Mouse (Mus musculus) liver, postnatal 0 days (tissue): ENCODE data around the gene Mllt6. TPM values are rescaled to one million over a fixed set of nuclear protein-coding genes. Genes with fewer than 3 reads are reported as not detected.
"Not testable (repeated sequence)": the region's sequence is repeated elsewhere in the genome, so short reads cannot be mapped to it uniquely, and the experiment has no call there.

ENCODE experiments used
- ATAC-seq: fragments of 200-750 bp; cut with Nextera tagmentation; 2 replicates; pipeline ENCODE4 v1.8.0; 2017; ENCODE audit warnings: mild to moderate bottlenecking, moderate library complexity
- DNase-seq: peaks from one replicate; pipeline ENCODE4 v3.0.0-alpha.2; 2016
- H3K27ac ChIP-seq: fragments of 300-500 bp; sonication (generic); 2 replicates; pipeline ENCODE4 v1.5.1; 2014; ENCODE audit warnings: antibody characterized with exemption, moderate library complexity, mild to moderate bottlenecking, low read depth
- H3K27me3 ChIP-seq: fragments of 300-500 bp; sonication (generic); 2 replicates; pipeline ENCODE4 v1.6.1; 2014; ENCODE audit warnings: low read length, control low read depth, mixed read lengths; ENCODE audit not compliant: insufficient read depth
- H3K36me3 ChIP-seq: fragments of 300-500 bp; sonication (generic); replicated peaks from 2 replicates; pipeline ENCODE4 v1.6.1; 2014; ENCODE audit warnings: mild to moderate bottlenecking, control low read depth, low read length, moderate library complexity, mixed read lengths; ENCODE audit not compliant: insufficient read depth
- H3K4me1 ChIP-seq: fragments of 300-500 bp; sonication (generic); 2 replicates; pipeline ENCODE4 v1.6.1; 2014; ENCODE audit warnings: antibody characterized with exemption, mild to moderate bottlenecking, control low read depth; ENCODE audit not compliant: insufficient read depth
- H3K4me2 ChIP-seq: fragments of 300-500 bp; sonication (generic); 2 replicates; pipeline ENCODE4 v1.6.1; 2014; ENCODE audit warnings: low read depth, mild to moderate bottlenecking, low read length, moderate library complexity, mixed read lengths
- H3K4me3 ChIP-seq: fragments of 300-500 bp; sonication (generic); 2 replicates; pipeline ENCODE4 v1.5.1; 2014; ENCODE audit warnings: low read depth, low read length
- H3K9ac ChIP-seq: fragments of 300-500 bp; sonication (generic); replicated peaks from 2 replicates; pipeline ENCODE4 v1.6.1; 2014; ENCODE audit warnings: mild to moderate bottlenecking, moderate library complexity
- H3K9me3 ChIP-seq: fragments of 300-500 bp; sonication (generic); 2 replicates; pipeline ENCODE4 v1.6.1; 2016; ENCODE audit warnings: mild to moderate bottlenecking, control low read depth, low read length, mixed read lengths
- CTCF ChIP-seq: sonication (generic); IDR thresholded peaks from 2 replicates; pipeline ENCODE4 v1.5.1; 2016; ENCODE audit warnings: antibody characterized with exemption, low read depth
- EP300 ChIP-seq: IDR thresholded peaks from 2 replicates; pipeline ENCODE4 v1.6.1; 2016; ENCODE audit warnings: antibody characterized with exemption, low read depth, mild to moderate bottlenecking
- WGBS: fragments of 180-500 bp; shearing (Covaris S2); extraction: QIAGEN DNeasy Blood & Tissue Kit; methylation state at CpG from one replicate; pipeline ENCODE4 v1.1.7; 2014; ENCODE audit not compliant: insufficient replicate concordance; 5-methylcytosine and 5-hydroxymethylcytosine counted together
- polyA plus RNA-seq: library from polyadenylated mRNA; unstranded; fragments of >200 nt; fragmentation: Nextera tagmentation; extraction: Ambion mirVana; gene quantifications from 2 replicates; pipeline ENCODE4 v1.2.1, GENCODE M21; 2015

Mllt6 gene
- polyA plus RNA-seq, 1 experiment from 2014 or later: 0.32 TPM

DNA sequence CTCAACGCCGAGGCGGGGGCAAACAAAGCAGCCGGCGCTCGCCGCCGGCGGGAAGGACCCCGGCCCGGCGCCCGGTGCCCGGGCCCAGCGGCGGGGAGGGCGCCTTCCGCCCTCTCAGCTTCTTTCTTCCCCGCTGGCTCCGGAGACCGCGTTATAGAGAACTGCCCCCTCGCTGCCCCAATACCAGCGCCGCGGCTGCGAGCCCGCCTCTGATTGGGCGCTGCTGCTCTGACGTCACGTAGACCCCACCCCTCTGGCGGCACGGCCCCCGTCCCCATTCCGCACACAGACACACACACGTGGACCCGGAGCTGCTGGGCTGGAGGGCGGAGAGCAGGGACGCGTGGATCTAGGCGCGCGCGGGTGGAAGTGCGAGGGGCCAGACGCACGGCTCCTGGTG, 33.6 kb upstream of the Mllt6 start, which contains the start of gene Epop:
TSS of gene Epop (minus strand) at position 127 of the 400 bp plus-strand sequence.
- H3K4me1 ChIP-seq: peaks cover 8% of the 10 kb centered on the region; the same call in 1 of the 2 replicates
- H3K36me3 ChIP-seq: no peaks in the 10 kb centered on the region
- H3K9me3 ChIP-seq: no peaks in the 10 kb centered on the region
- peaks cover 70% of the 10 kb centered on the region for H3K27me3 ChIP-seq
- TF ChIP-seq EP300 (no peak), CTCF (no peak)
- H3K9ac ChIP-seq: peak within 1 kb of the TSS; percentile 70
- H3K4me3 ChIP-seq: peak within 1 kb of the TSS; percentile 47
- ATAC-seq: peak; percentile 88
- under 1% methylated on average over 29 of the region's 47 CpGs for WGBS
- H3K27ac ChIP-seq: no peak within 1 kb of the TSS
- H3K4me2 ChIP-seq: peak within 1 kb of the TSS; percentile 85
- DNase-seq: peak; percentile 87

DNA sequence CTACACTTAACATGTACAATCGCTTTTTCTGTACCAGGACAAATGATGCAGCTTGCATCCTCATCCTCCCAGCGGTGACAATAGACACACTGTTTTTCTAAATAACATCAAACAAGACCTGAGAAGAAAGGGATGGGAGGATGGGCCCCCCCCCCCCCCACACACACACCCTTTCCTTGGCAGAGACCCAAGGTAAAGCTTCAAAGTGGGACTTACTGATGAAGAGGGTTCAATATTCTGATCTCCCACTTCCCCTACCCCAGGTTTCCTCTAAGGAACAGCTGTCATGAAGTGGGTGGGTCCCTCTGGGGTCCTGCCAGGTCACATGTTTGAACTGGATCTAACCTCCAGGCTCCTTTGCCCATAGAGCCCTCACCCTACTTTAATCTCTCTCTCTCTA, 32.2 kb upstream of the Mllt6 start:
- 49% methylated on average over 2 of the region's 2 CpGs for WGBS
- no peaks in the 10 kb centered on the region for H3K36me3 ChIP-seq
- no peak overlapping the region for H3K9ac ChIP-seq
- H3K27ac ChIP-seq: no peak overlapping the region
- H3K4me2 ChIP-seq: no peak overlapping the region
- H3K4me1 ChIP-seq: peaks cover 8% of the 10 kb centered on the region; the same call in 1 of the 2 replicates
- DNase-seq (no peak), ATAC-seq (no peak)
- peaks cover 56% of the 10 kb centered on the region for H3K27me3 ChIP-seq
- H3K9me3 ChIP-seq: no peaks in the 10 kb centered on the region
- TF ChIP-seq EP300 (no peak), CTCF (no peak)
- H3K4me3 ChIP-seq: no peak overlapping the region

DNA sequence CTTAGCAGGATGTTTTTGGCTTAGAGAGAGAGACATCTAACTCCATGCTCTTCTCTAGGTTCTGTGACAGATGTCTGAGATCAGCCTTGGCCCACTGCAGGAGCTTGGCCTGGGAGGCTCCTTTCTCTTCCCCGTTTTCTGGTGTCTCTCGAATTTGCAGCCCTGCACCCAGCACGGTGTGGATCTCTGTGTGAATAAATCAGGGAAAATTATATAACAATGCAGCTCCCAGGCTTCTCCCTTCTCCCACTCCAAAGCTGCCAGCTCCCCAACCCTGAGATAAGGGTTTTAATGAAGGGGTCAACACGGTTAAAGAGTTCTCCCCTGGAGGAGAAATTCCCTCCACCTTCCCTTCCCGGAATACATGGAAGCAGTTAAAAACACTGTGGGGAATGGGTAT, 31.7 kb upstream of the Mllt6 start:
- Histone ChIP-seq H3K4me2 (no peak overlapping the region), H3K4me1 (peaks cover 8% of the 10 kb centered on the region; the same call in 1 of the 2 replicates), H3K27me3 (peaks cover 51% of the 10 kb centered on the region), H3K36me3 (no peaks in the 10 kb centered on the region), H3K9ac (no peak overlapping the region), H3K27ac (no peak overlapping the region), H3K4me3 (no peak overlapping the region), H3K9me3 (no peaks in the 10 kb centered on the region)
- ATAC-seq (no peak), DNase-seq (no peak)
- WGBS: 23% methylated on average over 5 of the region's 5 CpGs
- no peak for TF ChIP-seq CTCF
- no peak for TF ChIP-seq EP300

DNA sequence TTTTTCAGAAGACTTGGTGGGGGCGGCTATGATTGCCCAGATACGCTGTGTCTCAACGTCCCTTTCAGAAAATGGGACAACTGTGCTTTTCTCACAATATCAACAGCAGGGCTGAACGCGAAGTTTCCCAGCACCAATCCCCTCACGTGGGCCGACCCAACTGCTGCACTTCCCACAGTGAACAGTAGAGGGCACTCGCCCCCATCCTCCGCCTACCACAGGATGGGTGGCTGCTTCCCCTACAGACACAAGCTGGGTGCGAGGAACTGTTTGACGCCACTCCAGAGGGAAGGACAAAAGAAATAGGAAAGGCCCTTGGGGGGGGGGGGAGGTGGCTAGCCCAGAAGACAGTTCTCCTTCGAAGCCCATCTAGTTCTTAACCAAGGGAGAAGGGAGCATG, 31.3 kb upstream of the Mllt6 start:
- WGBS: 6% methylated on average over 12 of the region's 12 CpGs
- H3K9ac ChIP-seq: no peak overlapping the region
- no peak overlapping the region for H3K4me2 ChIP-seq
- no peaks in the 10 kb centered on the region for H3K36me3 ChIP-seq
- H3K9me3 ChIP-seq: no peaks in the 10 kb centered on the region
- no peak overlapping the region for H3K4me3 ChIP-seq
- peaks cover 47% of the 10 kb centered on the region for H3K27me3 ChIP-seq
- peaks cover 8% of the 10 kb centered on the region; the same call in 1 of the 2 replicates for H3K4me1 ChIP-seq
- TF ChIP-seq EP300: no peak
- TF ChIP-seq CTCF: peak; percentile 97
- H3K27ac ChIP-seq: no peak overlapping the region
- DNase-seq (peak; percentile 87), ATAC-seq (peak; percentile 20; the same call in 1 of the 2 replicates)

DNA sequence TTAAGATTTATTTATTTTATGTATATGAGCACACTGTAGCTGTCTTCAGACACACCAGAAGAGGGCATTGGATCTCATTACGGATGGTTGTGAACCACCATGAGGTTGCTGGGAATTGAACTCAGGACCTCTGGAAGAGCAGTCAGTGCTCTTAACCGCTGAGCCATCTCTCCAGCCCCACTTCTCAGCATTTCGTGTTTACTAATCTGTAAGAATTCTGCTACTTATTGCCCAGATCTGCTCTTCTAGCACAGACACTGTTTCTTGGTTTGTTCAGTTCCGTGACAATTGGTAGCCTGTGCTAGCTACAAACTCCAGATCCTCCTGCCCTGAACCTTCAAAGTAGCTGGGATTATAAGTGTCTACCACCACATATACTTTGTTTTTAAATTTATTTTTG, 30.8 kb upstream of the Mllt6 start:
- peaks cover 42% of the 10 kb centered on the region for H3K27me3 ChIP-seq
- ATAC-seq: not testable (repeated sequence)
- WGBS: 71% methylated on average over 4 of the region's 4 CpGs

DNA sequence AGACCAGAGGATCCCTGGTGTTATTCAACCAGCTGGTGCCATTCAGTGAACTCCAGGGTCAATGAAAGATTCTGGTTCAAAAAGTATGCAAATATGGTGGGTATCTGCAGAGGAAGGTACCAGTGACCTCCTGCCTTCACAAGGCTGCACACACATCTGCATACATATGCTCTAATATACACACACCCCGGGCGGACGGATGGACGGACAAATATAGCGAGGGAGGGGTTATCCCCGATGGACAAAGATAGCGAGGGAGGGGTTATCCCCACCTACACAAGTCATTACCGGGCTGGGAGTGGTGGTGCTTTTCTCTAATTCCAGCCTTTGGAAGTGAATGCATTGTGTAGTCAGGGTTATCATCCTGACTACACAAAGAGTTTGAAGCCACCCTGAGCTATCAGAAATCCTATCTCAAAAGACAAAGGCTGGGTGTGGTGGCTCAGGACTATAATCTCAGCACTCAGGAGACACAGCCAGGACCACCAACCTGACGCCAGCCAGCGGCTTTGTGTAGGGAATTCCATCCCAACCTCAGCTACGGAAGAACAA, 27.7 kb upstream of the Mllt6 start:
- Histone ChIP-seq H3K4me3 (no peak overlapping the region), H3K4me1 (no peaks in the 10 kb centered on the region), H3K4me2 (no peak overlapping the region), H3K9ac (no peak overlapping the region), H3K36me3 (no peaks in the 10 kb centered on the region), H3K27me3 (peaks cover 12% of the 10 kb centered on the region), H3K27ac (no peak overlapping the region), H3K9me3 (no peaks in the 10 kb centered on the region)
- DNase-seq: no peak
- no peak for ATAC-seq
- TF ChIP-seq CTCF (no peak), EP300 (no peak)
- WGBS: 68% methylated on average over 11 of the region's 11 CpGs

More for the DNA sequence above, 30.8 kb upstream of the Mllt6 start:
- DNase-seq, H3K4me2 ChIP-seq, H3K4me3 ChIP-seq, H3K9me3 ChIP-seq, H3K4me1 ChIP-seq, H3K27ac ChIP-seq, H3K36me3 ChIP-seq, H3K9ac ChIP-seq: not testable (repeated sequence)

DNA sequence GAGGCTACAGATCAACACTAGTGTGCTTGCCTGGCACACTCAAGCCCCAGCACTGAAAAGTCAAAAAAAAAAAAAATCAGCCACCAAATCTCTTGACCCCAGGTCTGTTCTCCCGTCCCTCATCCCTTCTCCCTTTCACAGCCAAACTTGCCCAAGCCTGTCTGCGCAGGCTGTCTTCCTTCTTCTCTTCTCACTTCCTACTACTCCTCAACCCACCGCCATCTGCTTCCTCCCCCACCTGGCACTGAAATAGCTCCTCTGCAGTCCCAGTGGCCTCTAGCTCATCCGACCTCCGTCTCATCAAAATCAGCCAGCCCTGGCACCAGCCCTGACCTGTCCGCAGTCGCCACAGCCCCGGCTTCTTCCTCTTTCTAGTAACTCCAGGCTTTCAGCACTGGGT, 21.5 kb upstream of the Mllt6 start:
- no peak overlapping the region for H3K4me2 ChIP-seq
- no peaks in the 10 kb centered on the region for H3K9me3 ChIP-seq
- WGBS: 15% methylated on average over 8 of the region's 8 CpGs
- no peak for ATAC-seq
- no peak overlapping the region for H3K27ac ChIP-seq
- no peak overlapping the region for H3K4me3 ChIP-seq
- no peak overlapping the region for H3K9ac ChIP-seq
- H3K36me3 ChIP-seq: no peaks in the 10 kb centered on the region
- H3K4me1 ChIP-seq: no peaks in the 10 kb centered on the region
- no peaks in the 10 kb centered on the region for H3K27me3 ChIP-seq
- DNase-seq: no peak
- TF ChIP-seq EP300: no peak
- TF ChIP-seq CTCF: no peak
